Mouse (Mus musculus): Measurements from ENCODE around the gene Gjc2.
A peak's percentile ranks its signal among the peaks of the same experiment; 100 is the strongest.

- TF ChIP-seq POLR2A (IDR thresholded peaks at IDR 0.05; ENCODE audit: borderline replicate concordance, low read depth, low read length) (0 out of 2 replicates have a peak, but pooled peaks have one; percentile 14), CTCF (IDR thresholded peaks at IDR 0.05; ENCODE audit: low read depth, low read length) (no peak)
Observed at GRCm38 (mm10) chr11:59202081-59202995, 19.3 kb upstream of the Gjc2 start, which contains the start of gene Mrpl55.
